Mouse (Mus musculus) left cerebral cortex, adult 11 months (tissue): ENCODE measurements around the gene Rgl2.
A peak's percentile ranks its signal among the peaks of the same experiment; 100 is the strongest.
"Not testable (repeated sequence)": the region's sequence is repeated elsewhere in the genome, so short reads cannot be mapped to it uniquely, and the experiment has no call there.

Experiments used
- DNase-seq: peaks from one replicate; pipeline ENCODE4 v3.0.0; 2022; ENCODE audit warnings: low spot score

The Rgl2 gene

DNA sequence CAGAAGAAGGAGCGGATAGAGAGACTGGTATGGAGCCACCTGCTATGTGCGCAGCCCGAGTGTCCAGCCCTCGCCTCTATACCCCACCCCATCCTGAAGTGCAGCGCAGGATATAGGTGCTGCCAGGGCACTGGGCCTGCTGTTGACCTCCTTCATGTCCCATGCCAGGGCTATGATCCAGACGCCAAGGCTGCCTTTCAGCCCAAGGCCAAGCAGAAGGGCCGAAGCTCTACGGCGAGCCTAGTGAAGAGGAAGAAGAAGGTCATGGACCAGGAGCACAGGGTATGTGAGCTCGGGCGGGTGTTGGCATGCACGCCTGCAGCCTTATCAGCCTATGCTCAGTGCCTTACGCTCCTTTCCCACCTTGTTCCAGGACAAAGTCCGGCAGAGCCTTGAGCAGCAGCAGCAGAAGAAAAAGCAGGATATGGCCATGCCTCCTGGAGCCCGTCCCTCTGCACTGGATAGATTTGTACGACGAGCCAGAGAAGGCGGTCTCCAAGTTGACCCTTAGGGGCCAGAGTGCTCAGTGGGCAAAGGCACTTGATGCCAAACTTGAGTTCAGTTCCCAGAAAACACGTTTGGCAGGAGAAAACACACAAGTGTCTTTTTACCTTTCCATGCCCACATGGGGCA, 19.7 kb downstream of the Rgl2 start:
- DNase-seq: no peak

DNA sequence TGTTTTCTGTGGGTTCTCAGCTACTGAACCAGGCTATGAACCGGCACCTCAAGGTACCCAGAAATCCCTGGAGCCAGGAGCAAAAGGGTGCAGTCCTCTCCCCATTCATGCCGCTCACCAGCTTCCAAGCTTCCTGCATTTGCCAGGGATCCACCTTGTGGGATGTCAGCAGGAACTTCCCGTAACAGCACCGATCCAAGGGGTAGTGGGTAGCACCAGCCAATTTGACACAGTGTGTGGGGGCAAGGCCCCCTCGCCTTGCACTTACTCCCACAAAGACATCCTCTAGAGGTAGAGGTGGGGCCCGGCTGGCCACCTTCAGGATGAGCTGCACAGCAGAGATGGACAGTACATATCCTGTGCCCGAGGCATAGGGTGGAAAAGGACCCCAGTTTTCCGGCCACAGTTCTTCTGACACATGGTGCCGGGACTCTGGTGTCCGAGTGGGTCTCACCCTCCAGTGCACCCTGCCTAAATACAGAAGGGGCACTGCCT, 20.8 kb downstream of the Rgl2 start:
- DNase-seq: no peak

DNA sequence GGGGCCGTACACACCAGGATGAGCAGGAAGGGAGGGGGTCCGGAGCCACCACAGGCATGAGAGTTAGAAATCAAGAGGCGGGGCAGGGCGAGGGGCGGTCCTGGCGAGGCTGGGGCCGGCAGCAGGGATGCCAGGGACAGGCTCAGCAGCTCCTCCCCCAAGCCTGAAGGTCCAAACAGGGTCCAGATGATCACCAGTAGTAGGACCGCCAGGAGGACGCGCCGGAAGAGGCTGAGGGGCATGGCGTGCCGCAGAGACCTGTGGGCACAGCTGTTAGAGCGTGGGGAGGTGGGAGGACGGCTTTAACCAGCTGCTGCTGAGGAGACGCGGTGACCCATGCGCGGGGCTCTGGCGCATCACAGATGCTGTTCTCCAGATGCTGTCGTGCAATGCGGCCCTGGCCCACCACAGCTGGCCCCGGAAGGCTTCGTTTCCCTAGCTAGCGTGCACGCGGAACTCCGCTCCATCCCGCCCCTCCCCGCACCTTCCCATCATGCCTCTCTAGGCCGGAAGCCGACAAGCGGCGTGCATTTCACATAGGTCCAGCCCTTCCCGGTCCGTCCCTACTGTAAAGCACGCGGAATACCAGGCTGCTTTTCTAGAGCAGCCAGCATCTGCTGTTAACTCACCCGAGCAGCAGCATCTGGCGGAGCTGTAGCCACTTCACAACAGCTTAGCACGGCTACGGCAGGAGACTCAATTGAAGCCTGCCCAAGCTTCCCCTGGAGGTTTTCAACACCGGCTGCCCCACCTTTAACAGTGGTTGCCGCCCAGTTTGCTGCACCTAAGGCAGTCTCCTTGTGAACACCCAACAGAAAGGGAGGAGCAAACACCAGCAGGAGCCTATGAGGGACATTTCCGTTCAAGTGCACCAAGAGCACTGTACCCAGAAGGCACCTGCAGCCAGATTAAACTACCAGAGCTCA, 21.9 kb downstream of the Rgl2 start, which contains the start of gene B3galt4:
Gene B3galt4 (minus strand): TSS at position 468 of the 926 bp plus-strand sequence.
- DNase-seq: no peak

DNA sequence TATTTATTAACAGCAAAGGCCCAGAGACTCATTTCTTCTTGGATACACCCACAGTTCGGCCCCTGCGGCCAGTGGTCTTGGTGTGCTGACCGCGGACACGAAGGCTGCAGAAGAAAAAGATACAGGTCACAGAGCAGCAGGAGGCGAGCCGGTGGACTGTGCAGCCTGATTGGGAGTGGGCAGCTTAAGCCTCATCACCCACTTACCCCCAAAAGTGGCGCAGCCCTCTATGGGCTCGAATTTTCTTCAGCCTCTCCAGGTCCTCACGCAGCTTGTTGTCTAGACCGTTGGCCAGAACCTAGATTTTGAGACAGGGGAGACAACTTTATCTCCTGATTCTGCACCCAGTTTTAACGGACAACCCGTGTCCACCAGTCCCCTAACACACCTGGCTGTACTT, 22.7 kb downstream of the Rgl2 start:
- DNase-seq: not testable (repeated sequence)

DNA sequence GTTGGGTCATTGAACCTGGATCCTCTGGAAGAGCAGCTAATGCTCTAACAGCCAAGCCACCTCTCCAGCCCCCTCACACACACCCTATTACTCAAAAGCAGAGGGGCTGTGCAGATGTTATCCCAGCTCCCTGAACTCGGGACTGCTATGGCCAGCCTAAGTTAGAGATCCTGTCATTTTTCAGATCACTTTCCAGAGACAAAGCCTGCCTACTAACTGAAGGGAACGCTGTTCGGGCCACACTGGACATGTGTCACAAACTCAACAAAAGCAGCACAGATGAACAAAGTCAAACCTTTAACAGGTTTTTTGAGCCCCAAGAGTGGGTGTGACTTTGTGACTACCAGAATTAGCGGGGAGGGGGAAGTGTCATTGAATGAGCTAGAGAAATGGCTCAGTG, 23.5 kb downstream of the Rgl2 start:
- DNase-seq: no peak

DNA sequence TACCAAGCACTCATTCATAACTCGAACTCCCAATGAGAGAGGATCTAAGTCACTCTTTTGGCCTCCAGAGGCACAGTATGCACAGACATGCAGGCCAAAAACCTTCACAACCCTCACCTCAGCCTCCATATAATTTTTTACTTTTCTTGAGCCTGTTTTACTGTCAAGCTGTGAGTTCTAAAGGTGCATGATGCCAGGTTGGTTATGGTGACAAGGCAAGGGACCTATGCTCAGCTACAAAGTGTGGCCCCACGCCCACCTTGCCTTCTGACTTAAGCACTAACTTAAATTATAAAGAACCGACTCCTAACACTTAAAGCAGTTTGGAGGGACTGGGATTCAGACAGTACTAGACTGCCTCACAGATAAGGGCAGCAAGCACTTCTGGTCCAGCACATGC, 24.0 kb downstream of the Rgl2 start:
- no peak for DNase-seq

DNA sequence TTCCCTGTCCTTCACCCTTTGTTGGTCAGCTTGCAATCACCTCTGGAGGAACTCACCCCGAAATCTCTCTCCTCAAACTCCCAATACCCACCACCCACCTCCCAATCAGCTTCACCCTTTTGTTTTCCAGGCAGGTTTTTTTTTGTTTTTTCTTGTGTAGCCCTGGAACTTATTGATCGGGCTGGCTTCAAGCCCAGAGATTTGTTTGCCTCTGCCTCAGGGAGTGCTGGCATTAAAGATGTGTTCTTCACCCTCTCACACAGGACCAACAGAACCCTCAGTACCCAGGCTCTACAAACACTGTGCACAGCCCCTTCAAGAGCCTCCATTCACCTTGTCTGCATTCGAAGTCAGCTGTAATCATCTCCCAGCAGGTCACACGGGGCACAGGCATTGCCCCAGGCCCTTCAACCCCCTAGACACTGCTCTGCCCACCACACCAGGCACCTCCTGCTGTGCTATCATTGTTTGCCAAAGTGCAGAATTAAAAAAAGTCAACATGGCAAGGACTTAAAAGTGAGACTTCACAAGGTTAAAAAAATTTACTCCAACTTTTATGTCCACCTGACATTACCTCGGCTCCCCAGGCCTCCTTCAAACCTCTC, 24.7 kb downstream of the Rgl2 start:
- no peak for DNase-seq

DNA sequence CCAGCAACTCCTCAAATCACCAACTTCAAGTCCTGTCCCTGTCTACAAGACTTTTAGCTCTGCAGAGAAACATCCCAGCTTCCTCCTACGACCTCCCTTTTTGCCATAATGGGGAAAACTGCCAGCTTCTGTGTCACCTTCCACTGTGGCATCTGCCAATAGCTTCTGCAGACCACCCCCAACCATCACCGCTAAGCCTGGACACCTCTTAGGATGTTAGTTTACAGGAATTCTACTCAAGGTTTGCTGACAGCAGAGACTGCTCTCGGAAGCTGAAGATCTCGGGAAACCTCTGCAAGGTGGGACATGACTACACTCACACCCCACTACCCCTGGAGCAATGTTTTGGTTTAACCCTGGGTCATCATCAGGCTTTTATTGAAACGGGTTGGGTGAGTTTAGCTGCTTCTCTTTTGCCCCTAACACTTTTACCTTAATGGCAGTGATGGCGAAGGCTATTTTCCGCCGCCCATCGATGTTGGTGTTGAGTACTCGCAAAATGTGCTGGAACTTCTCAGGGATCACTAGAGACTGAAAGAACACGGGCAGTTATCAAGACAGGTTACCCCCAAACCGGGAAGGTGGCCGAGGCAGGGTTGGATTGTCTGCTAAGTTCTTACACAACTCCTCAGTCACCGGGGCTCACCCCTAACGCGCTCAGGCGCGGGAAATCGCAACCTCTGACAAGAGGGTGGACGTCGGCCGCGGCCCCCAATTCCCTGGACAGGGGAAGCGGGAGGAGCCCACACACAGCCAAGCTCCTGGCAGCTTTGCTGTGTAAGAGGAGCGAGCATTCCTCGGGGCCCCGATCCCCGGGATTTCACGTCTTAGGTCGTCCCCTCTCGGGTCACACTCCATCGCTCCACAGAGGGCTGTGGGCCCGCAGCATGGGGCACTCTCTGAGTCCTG, 25.6 kb downstream of the Rgl2 start:
- DNase-seq: no peak

GRCm38 (mm10) chr17:33955555-33956214, 26.3 kb downstream of the Rgl2 start, which contains the start of the genes Vps52 and Rps18:
Gene Vps52 (plus strand): TSS chr17:33955812.
Gene Rps18 (minus strand): TSS chr17:33956001.
- peak; percentile 98 for DNase-seq

DNA sequence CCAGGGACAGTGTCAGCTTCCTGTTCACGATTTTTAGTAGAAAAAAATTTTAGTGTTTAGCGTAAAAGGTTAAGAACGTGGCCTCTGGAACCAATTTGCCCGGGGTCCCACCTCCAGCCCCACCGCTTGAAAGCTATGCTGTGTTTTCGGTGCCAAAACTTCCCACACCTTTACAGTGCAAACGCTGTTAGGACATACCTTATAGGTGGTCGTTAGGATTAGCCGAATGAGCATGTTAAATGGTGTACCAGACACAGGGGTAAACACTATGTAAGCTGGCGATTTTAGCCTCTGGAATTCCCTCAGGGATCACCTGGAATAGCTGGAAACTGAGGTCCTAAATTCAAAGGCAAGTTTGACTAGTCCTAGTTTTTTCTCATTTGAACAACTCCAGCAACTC, 27.0 kb downstream of the Rgl2 start:
- no peak for DNase-seq

DNA sequence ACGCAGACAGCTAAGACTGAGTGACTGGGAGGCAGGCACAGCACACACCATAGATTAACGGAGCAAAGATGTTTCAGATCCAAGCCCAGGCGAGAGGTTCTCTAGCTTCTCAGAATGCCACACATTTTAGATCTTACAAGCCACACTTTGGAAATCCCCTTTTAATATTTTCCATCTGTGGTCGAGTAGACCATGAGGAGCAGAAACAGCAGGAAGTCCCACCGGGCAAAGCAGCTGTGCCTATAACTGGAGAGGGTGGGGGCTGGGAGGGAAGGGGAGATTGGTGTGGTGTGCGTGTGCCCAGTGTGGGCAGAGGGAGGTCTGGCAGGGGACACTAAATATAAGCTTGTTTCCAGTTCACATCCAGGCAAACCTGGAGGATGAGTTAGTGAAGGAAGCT, 28.1 kb downstream of the Rgl2 start:
- no peak for DNase-seq

DNA sequence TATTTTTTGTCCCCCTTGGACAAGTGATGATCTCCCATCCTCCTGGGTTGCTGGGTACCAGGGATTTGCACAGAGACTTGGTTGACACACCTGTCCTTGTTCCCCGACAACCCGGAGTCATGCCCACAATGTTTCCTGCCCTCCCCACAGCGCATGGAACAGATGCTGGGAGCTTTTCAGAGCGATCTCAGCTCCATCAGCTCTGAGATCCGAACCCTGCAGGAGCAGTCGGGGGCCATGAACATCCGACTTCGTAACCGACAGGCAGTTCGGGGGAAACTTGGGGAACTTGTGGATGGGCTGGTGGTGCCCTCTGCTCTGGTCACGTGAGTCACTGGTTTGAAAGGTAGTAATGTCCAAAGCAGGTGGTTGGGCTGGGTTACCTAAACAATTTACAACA, 29.1 kb downstream of the Rgl2 start:
- no peak for DNase-seq

- DNase-seq: no peak
These were observed 29.8 kb downstream of the Rgl2 start for GRCm38 (mm10) chr17:33959135-33959534.

DNA sequence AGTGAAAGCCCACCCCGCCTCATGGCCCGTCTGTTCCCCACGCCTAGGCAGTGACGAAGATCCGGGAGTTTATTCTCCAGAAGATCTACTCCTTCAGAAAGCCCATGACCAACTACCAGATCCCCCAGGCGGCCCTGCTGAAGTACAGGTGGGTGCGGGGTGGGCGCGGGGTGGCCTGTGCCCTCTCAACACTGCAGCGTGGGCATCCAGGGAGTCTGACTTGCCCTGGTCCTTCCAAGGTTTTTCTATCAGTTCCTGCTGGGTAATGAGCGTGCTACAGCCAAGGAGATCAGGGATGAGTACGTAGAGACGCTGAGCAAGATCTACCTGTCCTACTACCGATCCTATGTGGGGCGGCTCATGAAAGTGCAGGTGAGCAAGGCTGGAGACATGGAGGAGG, 30.6 kb downstream of the Rgl2 start:
- no peak for DNase-seq

DNA sequence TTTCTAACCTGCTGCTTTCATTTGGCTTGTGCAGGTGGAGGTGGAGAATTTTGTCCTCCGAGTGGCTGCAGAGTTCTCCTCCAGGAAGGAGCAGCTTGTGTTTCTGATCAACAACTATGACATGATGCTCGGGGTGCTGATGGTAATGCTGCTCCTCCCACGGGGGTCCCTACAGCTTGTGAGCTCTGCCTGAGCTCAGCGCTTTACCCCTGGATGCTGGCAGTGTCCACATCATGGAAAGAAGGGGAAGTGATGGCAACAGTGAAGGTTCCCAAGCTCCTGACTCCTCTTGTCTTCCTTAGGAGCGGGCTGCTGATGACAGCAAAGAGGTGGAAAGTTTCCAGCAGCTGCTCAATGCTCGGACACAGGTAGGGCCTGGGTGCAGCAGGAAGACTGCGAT, 33.5 kb downstream of the Rgl2 start:
- no peak for DNase-seq

DNA sequence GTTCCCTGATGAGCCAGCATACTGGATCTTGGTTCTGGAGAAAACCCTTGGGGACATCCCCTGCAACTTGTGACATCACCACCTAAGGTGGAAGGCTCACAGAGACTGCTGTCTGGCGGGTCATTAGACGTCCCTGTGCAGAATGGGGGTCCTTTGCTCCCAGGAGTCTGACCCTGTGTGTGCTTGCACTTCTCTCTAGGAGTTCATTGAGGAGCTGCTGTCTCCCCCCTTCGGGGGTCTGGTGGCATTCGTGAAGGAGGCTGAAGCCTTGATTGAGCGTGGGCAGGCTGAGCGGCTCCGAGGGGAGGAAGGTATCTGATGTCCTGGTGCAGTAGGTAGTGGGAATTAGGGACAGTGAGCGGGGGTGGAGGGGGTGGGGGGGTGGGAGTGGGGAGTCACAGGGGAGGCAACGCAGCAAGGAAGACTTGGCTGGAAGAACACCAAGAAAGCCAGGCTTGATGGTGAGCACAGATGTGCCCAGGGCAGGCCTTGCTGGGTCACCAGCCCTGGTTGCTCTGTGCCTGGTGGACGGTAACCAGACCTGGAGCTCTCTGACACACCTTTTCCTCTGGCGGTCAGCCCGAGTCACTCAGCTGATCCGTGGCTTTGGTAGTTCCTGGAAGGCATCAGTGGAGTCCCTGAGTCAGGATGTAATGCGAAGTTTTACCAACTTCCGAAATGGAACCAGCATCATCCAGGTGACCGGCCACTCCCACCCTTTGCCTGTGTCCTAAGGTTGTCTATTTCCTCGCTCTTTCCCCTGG, 35.9 kb downstream of the Rgl2 start:
- no peak for DNase-seq

DNA sequence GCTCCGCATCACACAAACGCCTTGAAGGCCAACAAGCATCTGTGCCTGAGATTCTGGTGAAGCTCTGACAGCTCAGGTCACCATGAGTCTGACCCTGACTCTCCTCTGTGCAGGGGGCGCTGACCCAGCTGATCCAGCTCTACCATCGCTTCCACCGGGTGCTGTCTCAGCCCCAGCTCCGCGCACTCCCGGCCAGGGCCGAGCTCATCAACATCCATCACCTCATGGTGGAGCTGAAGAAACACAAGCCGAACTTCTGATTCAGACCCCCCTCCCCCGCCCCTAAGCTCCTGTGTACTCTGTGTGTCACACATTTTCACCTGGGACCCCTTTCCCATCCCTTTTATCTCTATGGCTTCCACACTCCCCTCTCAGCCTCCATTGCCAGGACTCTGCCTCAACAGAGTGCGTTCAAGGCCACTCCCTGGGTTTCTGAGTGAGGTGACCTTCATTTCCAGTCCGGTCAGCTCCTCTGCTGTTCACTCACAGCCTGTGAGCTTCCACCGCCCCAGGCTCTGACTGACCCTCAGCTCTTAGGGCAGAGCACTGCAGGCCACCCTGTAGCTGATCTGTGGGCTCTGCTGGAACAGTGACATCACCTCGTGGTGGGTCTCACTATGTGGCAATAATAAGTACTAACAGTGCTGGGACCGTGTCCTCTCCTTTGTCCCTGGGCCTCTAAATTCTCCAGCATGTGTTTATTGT, 36.7 kb downstream of the Rgl2 start:
- DNase-seq: no peak

GRCm38 (mm10) chr17:33968489-33968888, 39.1 kb downstream of the Rgl2 start:
- no peak for DNase-seq

DNA sequence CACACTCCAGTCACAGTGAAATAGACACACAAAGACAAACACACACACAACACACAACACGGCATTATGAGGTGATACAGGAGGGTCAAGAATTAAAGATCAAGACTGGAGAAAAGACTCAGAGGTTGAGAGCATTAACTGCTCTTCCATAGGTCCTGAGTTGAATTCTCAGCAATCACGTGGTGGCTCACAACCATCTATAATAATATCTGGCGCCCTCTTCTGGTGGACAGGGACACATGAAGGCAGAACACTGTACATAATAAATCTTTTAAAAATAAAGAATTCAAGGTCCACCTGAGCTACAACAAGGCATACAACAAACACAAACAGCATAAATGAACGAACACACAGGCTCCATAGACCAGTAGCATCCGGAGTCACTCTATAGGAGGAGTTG, 39.6 kb downstream of the Rgl2 start:
- no peak for DNase-seq

- no peak for DNase-seq
These were observed 40.1 kb downstream of the Rgl2 start for GRCm38 (mm10) chr17:33969394-33969793.
